Mouse (Mus musculus) layer of hippocampus, postnatal 14 days (tissue): ENCODE results near the gene 1810010H24Rik. TPM values are rescaled to one million over a fixed set of nuclear protein-coding genes. Genes with fewer than 3 reads are reported as not detected.
"Not testable (repeated sequence)": the region's sequence is repeated elsewhere in the genome, so short reads cannot be mapped to it uniquely, and the experiment has no call there.

ENCODE experiments used
- DNase-seq, 2 experiments: peaks; one replicate each; pipeline ENCODE4 v3.0.0; 2021 to 2022; ENCODE audit warnings: low spot score in 2 of 2, mixed read lengths in 1 of 2
- total RNA-seq, 2 experiments: library from RNA; stranded (reverse); gene quantifications; 2 replicates each; pipeline ENCODE4 v1.2.3; 2021

The 1810010H24Rik gene
- total RNA-seq, 2 experiments from 2014 or later, result 4.2 to 5.2 TPM

DNA sequence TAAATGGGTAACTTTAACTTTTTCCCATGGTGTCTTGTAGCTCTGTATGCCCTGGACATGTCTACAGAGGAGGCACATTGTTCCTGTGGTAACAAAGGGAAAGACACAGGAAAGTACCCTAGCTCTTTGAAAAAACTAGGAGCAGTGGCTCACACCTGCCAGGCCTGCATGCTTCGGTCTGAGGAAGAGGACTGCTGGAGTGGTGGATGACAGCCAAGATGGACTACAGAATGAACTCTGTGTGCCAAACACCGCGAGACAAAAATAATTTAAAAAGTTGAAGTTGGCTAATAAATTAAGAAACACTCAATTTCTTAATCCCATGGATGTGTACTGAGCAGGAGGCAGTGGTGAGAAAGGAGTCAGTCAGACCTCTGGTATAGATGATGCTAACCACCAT is 15.9 kb downstream of the 1810010H24Rik start:
- DNase-seq, result no peak

DNA sequence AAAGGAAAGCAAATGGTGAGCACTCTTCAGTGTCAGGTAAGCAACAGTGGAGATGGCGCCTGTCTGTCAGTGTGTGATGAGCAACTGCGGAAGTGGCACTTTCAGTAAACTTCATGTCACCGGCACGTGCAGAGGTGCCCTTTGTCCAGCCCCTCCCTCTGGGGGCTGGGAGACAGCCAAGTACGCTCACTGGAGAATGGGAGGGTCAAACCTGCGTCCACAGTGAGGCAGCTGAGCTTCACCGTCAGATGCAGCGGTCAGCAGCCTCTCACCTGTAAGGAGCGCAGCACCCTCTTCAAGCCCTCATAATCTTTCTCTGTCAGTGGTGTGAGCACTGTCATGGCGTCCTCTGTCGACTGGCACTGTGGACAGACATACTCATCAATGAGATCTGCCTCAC is 17.9 kb downstream of the 1810010H24Rik start:
- no peak for DNase-seq

DNA sequence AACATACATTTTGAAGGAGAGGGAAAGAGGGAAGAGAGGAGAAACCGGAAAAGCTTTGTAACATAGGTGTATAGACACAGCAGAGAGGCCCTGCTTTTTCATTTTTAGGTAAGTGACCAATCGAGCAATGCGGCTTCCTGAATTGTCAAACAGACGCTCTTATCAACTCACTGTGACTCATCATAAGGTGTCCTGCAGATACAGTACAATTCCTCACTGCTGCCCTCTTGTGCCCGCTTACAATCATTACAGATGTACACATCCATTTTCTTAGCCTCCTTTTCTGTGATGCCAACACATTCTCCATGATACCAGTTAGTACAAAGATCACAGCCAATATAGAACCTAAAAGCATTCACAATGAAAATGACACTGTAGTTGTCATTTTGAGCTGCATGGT is 18.8 kb downstream of the 1810010H24Rik start:
- DNase-seq, result peak; percentile 54 to 75

DNA sequence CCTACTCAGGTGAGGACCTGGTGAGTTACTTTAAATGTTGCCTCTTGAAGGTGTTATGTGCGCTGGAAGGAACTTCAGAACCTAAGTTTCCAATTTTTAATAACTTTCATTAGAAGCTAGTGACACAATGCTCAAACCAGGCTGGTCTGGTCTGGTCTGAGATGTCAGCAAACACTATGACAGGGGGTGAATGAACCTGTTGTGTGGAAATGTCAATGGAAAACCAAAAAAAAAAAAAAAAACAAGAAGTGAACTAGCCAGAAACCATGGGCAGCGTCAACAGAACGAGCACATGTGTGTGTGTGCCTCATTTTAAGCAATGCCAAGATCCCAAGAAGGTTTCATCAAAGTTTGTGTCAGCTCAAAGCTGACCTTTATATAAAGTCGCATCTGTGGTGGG is 20.1 kb downstream of the 1810010H24Rik start:
- no peak for DNase-seq

DNA sequence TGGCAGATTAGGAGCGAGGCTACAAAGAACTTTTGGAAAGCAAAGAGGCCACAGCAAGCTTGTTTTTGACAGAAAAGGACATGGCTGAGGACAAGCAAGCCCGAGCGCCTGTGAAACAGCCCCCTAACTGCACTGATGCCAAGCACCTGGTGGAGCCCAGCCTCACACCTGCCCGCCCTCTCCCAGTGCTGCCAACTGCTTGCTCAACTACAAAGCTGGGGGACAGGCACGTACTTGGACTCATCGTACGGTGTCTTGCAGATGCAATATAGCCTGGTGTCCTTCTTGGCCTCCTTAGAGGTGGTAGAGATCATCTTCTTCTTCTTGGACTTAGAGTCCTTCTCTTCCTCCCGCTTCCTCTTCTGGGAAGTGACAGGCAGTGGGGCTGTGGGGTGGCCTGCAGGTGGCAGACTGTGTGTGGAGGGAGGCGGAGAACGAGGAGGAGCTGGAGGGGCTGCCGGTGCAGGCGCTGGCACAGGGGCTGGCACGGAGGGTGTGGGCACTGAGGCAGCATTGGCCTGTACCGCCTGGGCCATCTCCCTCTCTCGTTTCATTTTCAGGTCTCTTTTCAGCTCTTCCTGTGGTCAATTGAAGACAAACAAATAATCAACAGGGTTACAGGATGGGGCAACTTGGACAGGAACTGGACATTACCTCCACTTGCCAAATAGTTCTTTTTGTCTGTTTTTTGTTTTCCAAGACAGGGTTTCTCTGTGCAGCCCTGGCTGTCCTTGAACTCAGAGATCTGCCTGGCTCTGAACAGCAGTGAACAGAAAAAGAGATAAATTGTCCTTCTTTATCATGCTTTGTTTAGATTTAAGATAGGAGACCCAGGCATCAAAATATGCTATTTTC is 21.5 kb downstream of the 1810010H24Rik start:
- DNase-seq, result no peak

DNA sequence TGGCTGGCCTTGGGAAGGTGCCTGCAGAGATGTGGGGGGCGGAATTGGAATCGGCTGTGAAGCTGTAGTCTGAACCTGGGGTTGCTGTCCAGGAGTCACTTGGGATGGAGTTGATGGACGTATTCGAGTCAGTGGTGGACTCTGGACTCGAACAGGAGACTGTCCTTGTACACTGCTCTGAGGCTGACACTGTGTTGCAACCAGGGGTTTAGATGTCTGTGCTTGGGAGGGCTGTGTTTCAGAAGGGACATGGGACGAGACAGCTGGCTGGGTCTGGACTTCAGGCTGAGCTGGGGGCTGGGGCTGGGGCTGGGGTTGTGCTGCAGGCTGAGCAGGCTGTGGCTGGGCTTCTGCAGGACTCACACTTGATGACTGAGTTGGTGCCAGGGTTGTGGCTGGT is 29.4 kb downstream of the 1810010H24Rik start:
- DNase-seq, result no peak

DNA sequence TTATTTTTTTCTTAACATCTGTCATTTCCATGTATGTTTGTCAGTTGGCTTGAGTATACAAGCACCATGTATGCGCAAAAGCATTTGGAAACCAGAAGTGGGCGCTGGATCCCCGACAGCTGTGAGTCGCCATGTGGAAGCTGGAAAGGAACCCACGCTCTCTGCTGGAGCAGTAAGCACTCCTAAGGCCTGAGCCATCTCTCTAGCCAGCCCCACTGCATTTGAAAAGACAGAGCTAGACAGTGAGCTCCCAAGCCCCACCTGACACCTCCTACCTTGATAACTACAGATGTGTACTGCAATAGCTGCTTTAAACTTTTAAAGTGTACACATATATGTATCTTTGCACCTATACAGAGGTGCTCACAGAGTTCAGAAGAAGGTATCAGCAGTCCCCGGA is 31.9 kb downstream of the 1810010H24Rik start:
- no peak for DNase-seq

DNA sequence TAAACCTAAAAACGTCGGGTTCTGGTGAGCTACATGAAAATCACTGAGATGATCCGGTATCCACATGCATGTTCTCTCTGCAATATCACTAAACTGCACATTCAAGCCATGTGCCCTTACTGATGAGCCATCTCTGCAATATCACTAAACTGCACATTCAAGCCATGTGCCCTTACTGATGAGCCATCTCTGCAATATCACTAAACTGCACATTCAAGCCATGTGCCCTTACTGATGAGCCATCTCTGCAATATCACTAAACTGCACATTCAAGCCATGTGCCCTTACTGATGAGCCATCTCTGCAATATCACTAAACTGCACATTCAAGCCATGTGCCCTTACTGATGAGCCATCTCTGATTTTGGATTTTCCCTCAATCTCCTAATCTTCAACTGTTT is 34.2 kb downstream of the 1810010H24Rik start:
- not testable (repeated sequence) for DNase-seq

DNA sequence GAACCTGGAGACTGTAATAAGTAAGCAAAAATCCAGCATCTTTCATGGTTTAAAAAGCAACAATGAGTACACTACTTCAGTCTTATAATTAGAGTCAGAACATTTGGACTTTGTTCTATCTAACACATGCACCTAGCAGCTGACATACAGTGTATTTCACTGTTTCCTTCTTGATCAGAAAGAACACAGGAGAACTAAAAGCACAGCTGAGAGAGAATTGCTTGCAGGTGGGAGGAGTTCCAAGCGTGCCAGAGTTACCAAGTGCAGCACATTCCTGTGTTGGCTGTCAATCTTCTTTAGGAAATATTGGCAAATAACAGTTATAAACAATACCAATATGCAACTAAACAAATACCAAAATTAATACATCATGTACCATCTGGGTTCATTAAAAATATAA is 35.5 kb downstream of the 1810010H24Rik start:
- DNase-seq, result peak in 1 of 2 experiments; percentile 67

DNA sequence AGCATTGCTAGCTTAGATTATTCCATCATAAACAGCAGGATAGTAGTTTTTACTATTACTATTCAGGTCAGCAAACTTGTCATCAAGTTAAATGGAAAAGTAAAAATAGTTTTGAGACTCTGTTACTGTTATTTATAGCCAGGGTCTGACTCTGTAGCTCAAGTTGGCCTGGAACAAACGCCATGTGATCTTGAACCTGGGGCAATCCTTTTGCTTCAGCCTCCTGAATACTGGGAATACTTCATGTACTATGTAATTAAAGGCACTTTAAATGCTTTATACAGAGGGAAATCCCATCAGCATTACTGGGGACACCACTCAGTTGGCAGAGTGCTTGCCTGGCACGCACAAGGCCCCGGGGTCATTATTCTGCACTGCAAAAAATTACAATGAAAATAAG is 37.6 kb downstream of the 1810010H24Rik start:
- no peak for DNase-seq

DNA sequence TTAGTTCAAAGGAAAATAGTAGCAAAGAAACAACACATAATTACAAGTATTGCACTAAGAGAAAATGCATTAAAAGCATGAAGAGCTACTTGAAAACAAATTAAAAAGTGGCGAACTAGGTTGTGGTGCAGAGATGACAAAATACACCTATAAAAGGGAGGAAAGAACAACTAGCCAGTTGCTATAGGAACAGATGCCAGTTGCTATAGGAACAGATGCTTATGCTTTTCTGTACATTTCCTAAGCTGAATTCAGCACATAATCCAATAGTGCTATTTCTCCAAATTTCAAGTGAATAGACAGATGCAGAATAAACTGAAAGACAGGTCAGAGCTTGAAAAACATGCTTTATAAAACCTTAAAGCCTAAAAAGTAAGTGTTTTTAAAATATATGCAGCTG is 39.1 kb downstream of the 1810010H24Rik start:
- no peak for DNase-seq

DNA sequence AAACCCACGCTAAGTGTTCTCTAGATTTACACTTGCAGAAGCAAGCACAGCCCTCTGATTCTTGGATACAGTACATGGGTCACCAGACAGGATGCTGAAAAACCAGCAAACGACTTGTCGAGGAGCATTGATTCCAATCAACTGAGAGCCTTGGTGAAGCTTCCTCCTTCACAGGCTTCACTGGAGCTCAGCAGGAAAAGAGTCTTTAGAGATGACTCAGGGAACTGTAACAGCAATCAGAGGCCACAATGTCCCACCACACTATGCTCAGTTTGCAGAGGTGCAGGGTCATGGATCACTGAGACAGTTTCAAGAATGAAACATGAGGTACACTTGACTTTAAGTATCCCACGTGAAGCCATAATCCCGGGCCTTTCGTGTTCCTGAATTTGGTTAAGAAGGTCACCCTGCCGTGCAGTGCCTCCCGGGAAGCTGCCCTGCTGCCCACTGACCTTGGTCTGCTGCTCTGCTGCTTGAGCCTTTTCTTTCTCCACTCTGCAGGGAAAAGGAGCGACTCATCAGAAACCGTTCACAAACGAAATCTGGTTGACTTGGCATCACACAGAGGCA is 39.8 kb downstream of the 1810010H24Rik start:
- DNase-seq, result no peak

Other genes starting within 250 kb of the 1810010H24Rik start
- gene Polg2, start 246.1 kb upstream of the 1810010H24Rik start, total RNA-seq, result 1 to 10 TPM; 3.3 to 5.3 TPM
- 100 to 1,000 TPM; 684 to 691 TPM for gene Ddx5, start 236.5 kb upstream of the 1810010H24Rik start, total RNA-seq
- gene Cep95, start 236.4 kb upstream of the 1810010H24Rik start, total RNA-seq, result 10 to 100 TPM; 12.9 to 15.1 TPM
- 10 to 100 TPM; 28.8 to 30.9 TPM for gene Smurf2, start 105.0 kb upstream of the 1810010H24Rik start, total RNA-seq
- 10 to 100 TPM; 27.9 to 28.7 TPM for gene Kpna2, start 26.1 kb upstream of the 1810010H24Rik start, total RNA-seq
- gene Bptf, start 106.4 kb downstream of the 1810010H24Rik start, total RNA-seq, result 10 to 100 TPM; 62.7 to 68.0 TPM
- 10 to 100 TPM; 22.2 to 23.8 TPM for gene Nol11, start 163.7 kb downstream of the 1810010H24Rik start, total RNA-seq